Mouse (Mus musculus): Measurements from ENCODE around the gene Elf2. TPM values are rescaled to one million over a fixed set of nuclear protein-coding genes. Genes with fewer than 3 reads are reported as not detected.
A peak's percentile ranks its signal among the peaks of the same experiment; 100 is the strongest.

Elf2 gene
- polyA plus RNA-seq, 1 experiment from 2014 or later = 56.2 TPM

GRCm38 (mm10) chr3:51339734-51340551 lies 520 bp downstream of the Elf2 start:
- Histone ChIP-seq H3K9me3 (replicated peaks; ENCODE audit: low read length) (no peaks in the 10 kb centered on the region), H3K27ac (peak overlapping the region; percentile 97), H3K4me3 (replicated peaks; ENCODE audit: low read depth, low read length) (peak overlapping the region; percentile 94), H3K27me3 (ENCODE audit: insufficient read depth, low read length) (no peaks in the 10 kb centered on the region), H3K4me1 (replicated peaks; ENCODE audit: insufficient read depth, low read length) (no peaks in the 10 kb centered on the region), H3K4me2 (ENCODE audit: low read length) (peak overlapping the region; percentile 93), H3K9ac (ENCODE audit: low read depth, low read length) (peak overlapping the region; percentile 96), H3K36me3 (ENCODE audit: insufficient read depth, low read length) (no peaks in the 10 kb centered on the region)
- under 1% methylated on average over 93 of the region's 113 CpGs for WGBS
- no peak for TF ChIP-seq CTCF (IDR thresholded peaks at IDR 0.05; ENCODE audit: low read depth)
- DNase-seq (ENCODE audit: low spot score) (peak; percentile 61), ATAC-seq (replicated peaks; ENCODE audit: low FRiP score, low read depth) (peak; percentile 44)

DNA sequence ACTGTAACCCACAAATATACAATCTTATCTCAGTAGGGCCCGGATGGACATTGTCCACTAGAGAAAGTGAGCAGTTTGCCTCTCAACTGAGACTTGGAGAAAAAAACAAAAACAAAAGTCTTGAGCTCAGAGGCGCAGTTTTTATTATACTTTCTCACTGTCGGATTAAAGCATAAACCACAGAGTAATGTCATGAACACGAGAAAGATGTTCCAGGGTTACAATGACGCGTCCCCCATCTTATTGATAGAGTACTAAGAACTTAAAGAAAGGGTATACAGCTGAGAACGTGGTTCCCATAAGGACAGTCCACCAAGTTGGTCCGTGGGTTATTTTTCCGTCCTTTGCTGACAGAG lies 1.1 kb downstream of the Elf2 start:
- Histone ChIP-seq H3K9ac (ENCODE audit: low read depth, low read length) (peak overlapping the region; percentile 96), H3K27ac (peak overlapping the region; percentile 97), H3K4me1 (replicated peaks; ENCODE audit: insufficient read depth, low read length) (no peaks in the 10 kb centered on the region), H3K9me3 (replicated peaks; ENCODE audit: low read length) (no peaks in the 10 kb centered on the region), H3K27me3 (ENCODE audit: insufficient read depth, low read length) (no peaks in the 10 kb centered on the region), H3K36me3 (ENCODE audit: insufficient read depth, low read length) (no peaks in the 10 kb centered on the region), H3K4me3 (replicated peaks; ENCODE audit: low read depth, low read length) (peak overlapping the region; percentile 94), H3K4me2 (ENCODE audit: low read length) (peak overlapping the region; percentile 93)
- ATAC-seq (replicated peaks; ENCODE audit: low FRiP score, low read depth) = no peak
- DNase-seq (ENCODE audit: low spot score) = peak; percentile 25
- no peak for TF ChIP-seq CTCF (IDR thresholded peaks at IDR 0.05; ENCODE audit: low read depth)
- 3% methylated on average over 9 of the region's 9 CpGs for WGBS

- DNase-seq (ENCODE audit: low spot score) (no peak), ATAC-seq (replicated peaks; ENCODE audit: low FRiP score, low read depth) (no peak)
- Histone ChIP-seq H3K36me3 (ENCODE audit: insufficient read depth, low read length) (no peaks in the 10 kb centered on the region), H3K4me1 (replicated peaks; ENCODE audit: insufficient read depth, low read length) (no peaks in the 10 kb centered on the region; the same call in 1 of the 2 replicates), H3K27ac (no peak overlapping the region), H3K9me3 (replicated peaks; ENCODE audit: low read length) (no peaks in the 10 kb centered on the region), H3K4me3 (replicated peaks; ENCODE audit: low read depth, low read length) (no peak overlapping the region), H3K4me2 (ENCODE audit: low read length) (no peak overlapping the region), H3K27me3 (ENCODE audit: insufficient read depth, low read length) (no peaks in the 10 kb centered on the region), H3K9ac (ENCODE audit: low read depth, low read length) (no peak overlapping the region)
- TF ChIP-seq CTCF (IDR thresholded peaks at IDR 0.05; ENCODE audit: low read depth) = no peak
- WGBS = 91% methylated on average over 8 of the region's 8 CpGs
These were observed 5.1 kb downstream of the Elf2 start for GRCm38 (mm10) chr3:51335378-51335777.

DNA sequence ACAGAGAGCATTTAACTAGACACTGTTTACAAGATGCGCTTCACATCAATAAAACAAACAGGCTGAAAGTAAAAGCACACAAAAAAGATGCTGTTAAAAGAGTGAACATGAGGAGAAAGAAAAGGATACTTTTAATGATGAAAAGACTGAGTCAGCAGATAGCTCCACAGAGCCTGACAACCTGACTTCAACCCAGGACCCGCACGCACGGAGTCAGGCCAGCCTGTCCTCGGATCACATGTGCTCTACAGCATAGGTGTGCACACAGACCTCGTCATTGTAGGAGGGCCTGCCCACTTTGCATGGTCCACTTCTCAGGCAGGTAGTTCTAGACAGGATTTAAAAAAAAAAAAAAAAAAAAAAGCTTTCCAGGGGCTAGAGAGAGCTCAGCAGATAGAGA lies 6.5 kb downstream of the Elf2 start:
- Histone ChIP-seq H3K4me2 (ENCODE audit: low read length) (no peak overlapping the region), H3K36me3 (ENCODE audit: insufficient read depth, low read length) (no peaks in the 10 kb centered on the region), H3K27ac (no peak overlapping the region), H3K4me3 (replicated peaks; ENCODE audit: low read depth, low read length) (no peak overlapping the region), H3K27me3 (ENCODE audit: insufficient read depth, low read length) (no peaks in the 10 kb centered on the region), H3K9ac (ENCODE audit: low read depth, low read length) (no peak overlapping the region), H3K4me1 (replicated peaks; ENCODE audit: insufficient read depth, low read length) (no peaks in the 10 kb centered on the region; the same call in 1 of the 2 replicates), H3K9me3 (replicated peaks; ENCODE audit: low read length) (no peaks in the 10 kb centered on the region)
- 47% methylated on average over 6 of the region's 6 CpGs for WGBS
- TF ChIP-seq CTCF (IDR thresholded peaks at IDR 0.05; ENCODE audit: low read depth) = no peak
- peak; percentile 46; the same call in 1 of the 2 replicates for ATAC-seq (replicated peaks; ENCODE audit: low FRiP score, low read depth)
- DNase-seq (ENCODE audit: low spot score) = no peak

GRCm38 (mm10) chr3:51333234-51333889 lies 7.1 kb downstream of the Elf2 start:
- 0 out of 2 replicates have a peak overlapping the region, but pooled peaks have one; percentile 19 for H3K27ac ChIP-seq
- DNase-seq (ENCODE audit: low spot score) = peak; percentile 62
- H3K4me1 ChIP-seq (replicated peaks; ENCODE audit: insufficient read depth, low read length) = no peaks in the 10 kb centered on the region; the same call in 1 of the 2 replicates
- WGBS = 28% methylated on average over 10 of the region's 10 CpGs
- 0 out of 2 replicates have a peak overlapping the region, but pooled peaks have one; percentile 0 for H3K9ac ChIP-seq (ENCODE audit: low read depth, low read length)
- no peaks in the 10 kb centered on the region for H3K9me3 ChIP-seq (replicated peaks; ENCODE audit: low read length)
- H3K27me3 ChIP-seq (ENCODE audit: insufficient read depth, low read length) = no peaks in the 10 kb centered on the region
- no peak for TF ChIP-seq CTCF (IDR thresholded peaks at IDR 0.05; ENCODE audit: low read depth)
- H3K4me3 ChIP-seq (replicated peaks; ENCODE audit: low read depth, low read length) = no peak overlapping the region; the same call in 1 of the 2 replicates
- no peaks in the 10 kb centered on the region for H3K36me3 ChIP-seq (ENCODE audit: insufficient read depth, low read length)
- peak overlapping the region; percentile 27 for H3K4me2 ChIP-seq (ENCODE audit: low read length)
- ATAC-seq (replicated peaks; ENCODE audit: low FRiP score, low read depth) = peak; percentile 65; the same call in 1 of the 2 replicates

GRCm38 (mm10) chr3:51330086-51330485 lies 10.4 kb downstream of the Elf2 start:
- WGBS = 72% methylated on average over 14 of the region's 14 CpGs

More at GRCm38 (mm10) chr3:51330086-51330485, 10.4 kb downstream of the Elf2 start:
- Histone ChIP-seq H3K4me2 (ENCODE audit: low read length) (no peak overlapping the region), H3K27me3 (ENCODE audit: insufficient read depth, low read length) (no peaks in the 10 kb centered on the region), H3K4me1 (replicated peaks; ENCODE audit: insufficient read depth, low read length) (no peaks in the 10 kb centered on the region; the same call in 1 of the 2 replicates), H3K9me3 (replicated peaks; ENCODE audit: low read length) (no peaks in the 10 kb centered on the region), H3K27ac (no peak overlapping the region), H3K9ac (ENCODE audit: low read depth, low read length) (no peak overlapping the region), H3K4me3 (replicated peaks; ENCODE audit: low read depth, low read length) (no peak overlapping the region), H3K36me3 (ENCODE audit: insufficient read depth, low read length) (no peaks in the 10 kb centered on the region)
- no peak for ATAC-seq (replicated peaks; ENCODE audit: low FRiP score, low read depth)
- TF ChIP-seq CTCF (IDR thresholded peaks at IDR 0.05; ENCODE audit: low read depth) = no peak
- DNase-seq (ENCODE audit: low spot score) = no peak
